Comparison of ENCODE assay signal across 18 mouse cellular contexts in the genomic region with DNA sequence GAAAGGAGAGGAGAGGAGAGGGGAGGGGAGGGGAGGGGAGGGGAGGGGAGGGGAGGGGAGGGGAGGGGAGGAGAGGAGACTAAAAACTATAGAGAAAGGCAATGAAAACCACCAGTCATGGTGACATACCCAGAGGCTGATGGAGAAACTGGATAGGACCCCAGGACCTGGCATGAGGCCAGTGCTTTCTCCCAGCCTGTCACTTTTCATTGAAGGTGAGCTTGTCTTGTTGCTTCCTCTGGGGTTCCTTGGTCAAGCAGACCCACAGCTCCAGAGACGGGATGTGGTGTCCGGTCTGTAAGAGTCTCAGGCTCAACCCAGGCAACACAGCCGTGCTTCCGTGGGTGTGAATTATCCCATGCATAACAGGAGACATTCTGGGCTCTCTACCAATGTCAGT.
"Had no signal": no experiment of that assay in that cellular context is flagged by ENCODE, and none has a peak within 500 bp of the region (broad histone marks: within the 10 kb centered on the region; RNA-seq: fewer than 3 reads in every experiment).

No protein-coding gene starts in this region.

- H3K4me1 ChIP-seq: midbrain, embryonic 10.5 days; neural tube, embryonic 13.5 days; neural tube, embryonic 15.5 days had no signal

- H3K9ac ChIP-seq: lung, embryonic 14.5 days; neural tube, embryonic 13.5 days; neural tube, embryonic 15.5 days had no signal

- H3K9me3 ChIP-seq: midbrain, embryonic 10.5 days; neural tube, embryonic 13.5 days; neural tube, embryonic 15.5 days had no signal

- DNase-seq: lung, adult 18-20 months; lung, embryonic 14.5 days; lung, postnatal 10 days; lung, postnatal 4 days; midbrain, embryonic 14.5 days; retina, postnatal 1 day; right cerebral cortex, adult 18-20 months; right cerebral cortex, postnatal 25 days; right cerebral cortex, postnatal 4 days; spleen, adult 18-20 months; thymus, adult 18-20 months; thymus, postnatal 14 days; thymus, postnatal 36 days had no signal

- H3K27me3 ChIP-seq: neural tube, embryonic 13.5 days; neural tube, embryonic 15.5 days had no signal

- H3K4me2 ChIP-seq: lung, embryonic 14.5 days; neural tube, embryonic 13.5 days; neural tube, embryonic 15.5 days had no signal

- H3K4me3 ChIP-seq: midbrain, embryonic 10.5 days; myocyte; neural tube, embryonic 13.5 days; neural tube, embryonic 15.5 days had no signal

- ATAC-seq: midbrain, embryonic 16.5 days had no signal

- H3K36me3 ChIP-seq: midbrain, embryonic 10.5 days; neural tube, embryonic 13.5 days; neural tube, embryonic 15.5 days had no signal

- H3K27ac ChIP-seq: midbrain, embryonic 10.5 days; neural tube, embryonic 13.5 days; neural tube, embryonic 15.5 days had no signal
